Mouse (Mus musculus) midbrain, embryonic 14.5 days (tissue): Measurements from ENCODE around the gene Il1r2. TPM values are rescaled to one million over a fixed set of nuclear protein-coding genes. Genes with fewer than 3 reads are reported as not detected.

Source experiments
- ATAC-seq: fragments of 200-750 bp; cut with Nextera tagmentation; 2 replicates; pipeline ENCODE4 v1.8.0; 2017; ENCODE audit warnings: moderate number of reproducible peaks, moderate library complexity; ENCODE audit not compliant: low FRiP score, low TSS enrichment
- DNase-seq: peaks from one replicate; pipeline ENCODE4 v3.0.0-alpha.2; 2015
- H3K27ac ChIP-seq: fragments of 300-500 bp; sonication (generic); replicated peaks from 2 replicates; pipeline ENCODE4 v1.5.1; 2014; ENCODE audit warnings: mild to moderate bottlenecking, low read depth, low read length, moderate library complexity
- H3K27me3 ChIP-seq: fragments of 300-500 bp; sonication (generic); 2 replicates; pipeline ENCODE4 v1.6.1; 2014; ENCODE audit warnings: low read length, control low read depth, mixed read lengths; ENCODE audit not compliant: control insufficient read depth, insufficient read depth
- H3K36me3 ChIP-seq: fragments of 300-500 bp; sonication (generic); 2 replicates; pipeline ENCODE4 v1.6.1; 2014; ENCODE audit warnings: low read length, control low read depth; ENCODE audit not compliant: control insufficient read depth, insufficient read depth
- H3K4me1 ChIP-seq: fragments of 300-500 bp; sonication (generic); 2 replicates; pipeline ENCODE4 v1.6.1; 2014; ENCODE audit warnings: mild to moderate bottlenecking, antibody characterized with exemption, low read length, control low read depth; ENCODE audit not compliant: control insufficient read depth, insufficient read depth
- H3K4me2 ChIP-seq: fragments of 300-500 bp; sonication (generic); 2 replicates; pipeline ENCODE4 v1.6.1; 2014; ENCODE audit warnings: mild to moderate bottlenecking, low read length, moderate library complexity
- H3K4me3 ChIP-seq: fragments of 300-500 bp; sonication (generic); replicated peaks from 2 replicates; pipeline ENCODE4 v1.5.1; 2014; ENCODE audit warnings: low read depth, low read length
- H3K9ac ChIP-seq: fragments of 300-500 bp; sonication (generic); replicated peaks from 2 replicates; pipeline ENCODE4 v1.6.1; 2014; ENCODE audit warnings: mild to moderate bottlenecking, low read length, moderate library complexity
- H3K9me3 ChIP-seq: fragments of 300-500 bp; sonication (generic); 2 replicates; pipeline ENCODE4 v1.6.1; 2016; ENCODE audit warnings: low read length, control low read depth, mixed read lengths; ENCODE audit not compliant: control insufficient read depth
- WGBS: fragments of 180-500 bp; shearing (Covaris S2); extraction: QIAGEN DNeasy Blood & Tissue Kit; methylation state at CpG from one replicate; pipeline ENCODE4 v1.1.7; 2014; 5-methylcytosine and 5-hydroxymethylcytosine counted together
- polyA plus RNA-seq: library from polyadenylated mRNA; unstranded; fragments of >200 nt; fragmentation: Nextera tagmentation; extraction: Ambion mirVana; gene quantifications from 2 replicates; pipeline ENCODE4 v1.2.1, GENCODE M21; 2014

Il1r2 gene
- polyA plus RNA-seq, 1 experiment from 2014 or later, result 0.45 TPM

- WGBS, result 72% methylated on average over 7 of the region's 7 CpGs
- ATAC-seq (no peak), DNase-seq (no peak)
- no peaks in the 10 kb centered on the region for H3K27me3 ChIP-seq
- H3K9ac ChIP-seq, result no peak overlapping the region
- H3K4me3 ChIP-seq, result no peak overlapping the region
- H3K36me3 ChIP-seq, result no peaks in the 10 kb centered on the region
- no peaks in the 10 kb centered on the region for H3K4me1 ChIP-seq
- no peak overlapping the region for H3K27ac ChIP-seq
- H3K4me2 ChIP-seq, result no peak overlapping the region
- H3K9me3 ChIP-seq, result no peaks in the 10 kb centered on the region
These were observed 18.8 kb upstream of the Il1r2 start for GRCm38 (mm10) chr1:40055051-40055450.

- WGBS, result 91% methylated on average over 5 of the region's 5 CpGs
- Histone ChIP-seq H3K4me2 (no peak overlapping the region), H3K9ac (no peak overlapping the region), H3K4me3 (no peak overlapping the region), H3K27ac (no peak overlapping the region), H3K27me3 (no peaks in the 10 kb centered on the region), H3K36me3 (no peaks in the 10 kb centered on the region), H3K9me3 (no peaks in the 10 kb centered on the region), H3K4me1 (no peaks in the 10 kb centered on the region)
- no peak for DNase-seq
- no peak for ATAC-seq
These were observed 17.9 kb upstream of the Il1r2 start for GRCm38 (mm10) chr1:40055963-40056362.

GRCm38 (mm10) chr1:40057351-40057750 is 16.5 kb upstream of the Il1r2 start:
- WGBS, result 82% methylated on average over 5 of the region's 5 CpGs
- ATAC-seq (no peak), DNase-seq (no peak)
- H3K4me3 ChIP-seq, result no peak overlapping the region
- no peaks in the 10 kb centered on the region for H3K27me3 ChIP-seq
- no peaks in the 10 kb centered on the region for H3K36me3 ChIP-seq
- no peaks in the 10 kb centered on the region for H3K4me1 ChIP-seq
- H3K9ac ChIP-seq, result no peak overlapping the region
- no peaks in the 10 kb centered on the region for H3K9me3 ChIP-seq
- no peak overlapping the region for H3K4me2 ChIP-seq
- no peak overlapping the region for H3K27ac ChIP-seq

- H3K27me3 ChIP-seq, result no peaks in the 10 kb centered on the region
- H3K9me3 ChIP-seq, result no peaks in the 10 kb centered on the region
- H3K27ac ChIP-seq, result no peak overlapping the region
- WGBS, result 60% methylated on average over 11 of the region's 11 CpGs
- H3K36me3 ChIP-seq, result no peaks in the 10 kb centered on the region
- H3K4me2 ChIP-seq, result no peak overlapping the region
- no peaks in the 10 kb centered on the region for H3K4me1 ChIP-seq
- H3K4me3 ChIP-seq, result no peak overlapping the region
- H3K9ac ChIP-seq, result no peak overlapping the region
- no peak for DNase-seq
- no peak for ATAC-seq
These were observed 15.9 kb upstream of the Il1r2 start for GRCm38 (mm10) chr1:40058013-40058412.

GRCm38 (mm10) chr1:40059122-40059774 is 14.6 kb upstream of the Il1r2 start:
- WGBS, result 89% methylated on average over 4 of the region's 4 CpGs
- H3K27me3 ChIP-seq, result no peaks in the 10 kb centered on the region
- H3K9me3 ChIP-seq, result no peaks in the 10 kb centered on the region
- no peak overlapping the region for H3K27ac ChIP-seq
- H3K4me1 ChIP-seq, result no peaks in the 10 kb centered on the region
- no peak overlapping the region for H3K9ac ChIP-seq
- ATAC-seq, result no peak
- H3K4me3 ChIP-seq, result no peak overlapping the region
- DNase-seq, result no peak
- no peak overlapping the region for H3K4me2 ChIP-seq
- no peaks in the 10 kb centered on the region for H3K36me3 ChIP-seq

GRCm38 (mm10) chr1:40061359-40061758 is 12.5 kb upstream of the Il1r2 start:
- H3K4me2 ChIP-seq, result no peak overlapping the region
- H3K27ac ChIP-seq, result no peak overlapping the region
- no peaks in the 10 kb centered on the region for H3K4me1 ChIP-seq
- H3K27me3 ChIP-seq, result no peaks in the 10 kb centered on the region
- WGBS, result 71% methylated on average over 9 of the region's 9 CpGs
- ATAC-seq, result no peak
- no peak for DNase-seq
- no peaks in the 10 kb centered on the region for H3K36me3 ChIP-seq
- H3K4me3 ChIP-seq, result no peak overlapping the region
- no peaks in the 10 kb centered on the region for H3K9me3 ChIP-seq
- no peak overlapping the region for H3K9ac ChIP-seq

- WGBS, result 51% methylated on average over 4 of the region's 4 CpGs
- Histone ChIP-seq H3K9me3 (no peaks in the 10 kb centered on the region), H3K4me2 (no peak overlapping the region), H3K27ac (no peak overlapping the region), H3K27me3 (no peaks in the 10 kb centered on the region), H3K36me3 (no peaks in the 10 kb centered on the region), H3K4me1 (no peaks in the 10 kb centered on the region), H3K9ac (no peak overlapping the region), H3K4me3 (no peak overlapping the region)
- DNase-seq (no peak), ATAC-seq (no peak)
These were observed 10.5 kb upstream of the Il1r2 start for GRCm38 (mm10) chr1:40063409-40063808.

GRCm38 (mm10) chr1:40064508-40064907 is 9.4 kb upstream of the Il1r2 start:
- Histone ChIP-seq H3K9me3 (no peaks in the 10 kb centered on the region), H3K27ac (no peak overlapping the region), H3K4me1 (no peaks in the 10 kb centered on the region), H3K9ac (no peak overlapping the region), H3K4me2 (no peak overlapping the region), H3K27me3 (no peaks in the 10 kb centered on the region), H3K36me3 (no peaks in the 10 kb centered on the region), H3K4me3 (no peak overlapping the region)
- 94% methylated on average over 8 of the region's 8 CpGs for WGBS
- ATAC-seq (no peak), DNase-seq (no peak)

- H3K4me3 ChIP-seq, result no peak overlapping the region
- H3K27ac ChIP-seq, result no peak overlapping the region
- WGBS, result 76% methylated on average over 4 of the region's 4 CpGs
- H3K9me3 ChIP-seq, result no peaks in the 10 kb centered on the region
- H3K4me1 ChIP-seq, result no peaks in the 10 kb centered on the region
- H3K9ac ChIP-seq, result no peak overlapping the region
- no peaks in the 10 kb centered on the region for H3K27me3 ChIP-seq
- no peak overlapping the region for H3K4me2 ChIP-seq
- ATAC-seq (no peak), DNase-seq (no peak)
- H3K36me3 ChIP-seq, result no peaks in the 10 kb centered on the region
These were observed 1.3 kb upstream of the Il1r2 start for GRCm38 (mm10) chr1:40072558-40072957.
